Mouse (Mus musculus): Measurements from ENCODE around the gene Gpr26.

- TF ChIP-seq CTCF (IDR thresholded peaks at IDR 0.05; ENCODE audit: low read depth) = no peak
- TF ChIP-seq EP300 (IDR thresholded peaks at IDR 0.05; ENCODE audit: low read depth) = no peak
These were observed 28.6 kb upstream of the Gpr26 start for GRCm38 (mm10) chr7:131937611-131938010.
